Mouse (Mus musculus): ENCODE results near the gene Nle1.

Nle1 gene

GRCm38 (mm10) chr11:82869506-82870172 lies 38.6 kb downstream of the Nle1 start:
- no peak for DNase-seq (ENCODE audit: low spot score)

- no peak for DNase-seq (ENCODE audit: low spot score)
Observed at GRCm38 (mm10) chr11:82867956-82868355, 40.3 kb downstream of the Nle1 start.

DNA sequence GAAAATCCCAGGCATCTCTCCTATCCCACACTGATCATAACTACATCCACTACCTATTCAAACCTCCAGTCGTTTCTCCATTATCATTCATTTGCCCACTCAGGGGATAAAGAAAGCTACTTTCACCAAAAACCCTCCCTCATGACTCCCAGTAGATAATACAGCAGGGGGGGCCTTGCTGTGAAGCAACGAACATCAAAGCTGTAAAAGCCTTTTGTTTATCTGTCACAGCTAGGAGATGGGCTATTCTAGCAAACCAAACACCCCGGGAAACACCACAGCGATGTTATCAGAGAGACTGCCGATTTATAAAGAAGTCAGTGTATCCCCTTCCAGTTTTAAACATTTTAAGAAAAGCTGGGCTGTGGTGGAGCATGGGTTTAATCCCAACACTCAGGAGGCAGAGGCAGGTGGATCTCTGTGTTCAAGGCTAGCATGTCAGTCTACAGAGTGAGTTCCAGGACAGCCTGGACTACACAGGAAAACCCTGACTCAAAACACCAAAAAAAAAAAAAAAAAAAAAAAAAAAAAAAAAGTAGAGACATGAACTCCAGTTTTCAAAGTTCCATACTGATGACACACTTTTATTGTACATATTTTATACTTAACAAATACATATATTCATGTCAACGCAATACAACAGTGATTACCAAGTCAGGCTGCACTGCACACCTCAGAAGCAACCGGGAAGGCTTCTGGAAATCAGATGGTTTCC lies 41.2 kb downstream of the Nle1 start:
- DNase-seq (ENCODE audit: low spot score) = no peak

DNA sequence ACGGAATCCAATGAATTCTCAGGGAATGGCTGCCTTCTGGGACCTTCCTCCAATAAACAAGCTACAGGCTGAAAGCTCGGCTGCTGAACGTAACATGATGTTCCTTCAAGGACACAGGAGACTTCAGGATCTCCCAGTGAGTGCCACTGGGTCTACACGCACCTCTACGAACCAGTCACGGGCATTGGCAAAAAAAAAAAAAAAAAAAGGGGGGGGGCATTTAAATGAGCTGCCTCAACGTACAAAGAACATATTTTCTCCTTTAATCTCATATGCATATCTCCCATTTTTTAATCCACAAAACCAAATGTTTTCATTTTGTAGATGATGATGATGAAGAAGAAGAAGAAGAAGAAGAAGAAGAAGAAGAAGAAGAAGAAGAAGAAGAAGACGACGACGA lies 42.3 kb downstream of the Nle1 start:
- no peak for DNase-seq (ENCODE audit: low spot score)

- DNase-seq (ENCODE audit: low spot score) = no peak
Observed at GRCm38 (mm10) chr11:82863488-82863931, 44.7 kb downstream of the Nle1 start.

DNA sequence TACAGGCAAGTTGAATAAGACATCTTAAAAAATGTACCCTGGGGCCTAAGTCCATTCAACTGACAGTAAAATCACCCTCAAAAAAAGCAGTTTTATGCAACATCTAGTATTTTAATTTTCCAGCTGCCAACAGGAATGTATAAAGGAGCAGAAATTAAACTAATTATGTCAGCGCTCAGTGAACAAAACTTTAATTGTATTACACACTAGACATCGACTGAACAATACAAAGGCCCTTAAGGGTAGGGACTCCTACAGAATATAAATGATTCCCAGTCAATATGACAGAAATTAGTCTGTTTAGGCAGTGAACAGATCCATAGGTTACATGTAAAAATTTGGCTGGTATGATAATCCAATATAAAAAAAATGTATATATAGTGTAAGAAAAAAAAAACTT lies 45.2 kb downstream of the Nle1 start:
- no peak for DNase-seq (ENCODE audit: low spot score)

- no peak for DNase-seq (ENCODE audit: low spot score)
Observed at GRCm38 (mm10) chr11:82862638-82863037, 45.6 kb downstream of the Nle1 start.

- no peak for DNase-seq (ENCODE audit: low spot score)
Observed at GRCm38 (mm10) chr11:82861558-82861957, 46.7 kb downstream of the Nle1 start.

GRCm38 (mm10) chr11:82860759-82861158 lies 47.5 kb downstream of the Nle1 start:
- DNase-seq (ENCODE audit: low spot score) = no peak

- no peak for DNase-seq (ENCODE audit: low spot score)
Observed at GRCm38 (mm10) chr11:82857307-82857848, 50.8 kb downstream of the Nle1 start.

- no peak for DNase-seq (ENCODE audit: low spot score)
Observed at GRCm38 (mm10) chr11:82856032-82856431, 52.2 kb downstream of the Nle1 start.

GRCm38 (mm10) chr11:82855327-82855973 lies 52.8 kb downstream of the Nle1 start:
- peak; percentile 15 for DNase-seq (ENCODE audit: low spot score)

GRCm38 (mm10) chr11:82854111-82854510 lies 54.1 kb downstream of the Nle1 start:
- no peak for DNase-seq (ENCODE audit: low spot score)

- no peak for DNase-seq (ENCODE audit: low spot score)
Observed at GRCm38 (mm10) chr11:82852958-82853357, 55.3 kb downstream of the Nle1 start.

DNA sequence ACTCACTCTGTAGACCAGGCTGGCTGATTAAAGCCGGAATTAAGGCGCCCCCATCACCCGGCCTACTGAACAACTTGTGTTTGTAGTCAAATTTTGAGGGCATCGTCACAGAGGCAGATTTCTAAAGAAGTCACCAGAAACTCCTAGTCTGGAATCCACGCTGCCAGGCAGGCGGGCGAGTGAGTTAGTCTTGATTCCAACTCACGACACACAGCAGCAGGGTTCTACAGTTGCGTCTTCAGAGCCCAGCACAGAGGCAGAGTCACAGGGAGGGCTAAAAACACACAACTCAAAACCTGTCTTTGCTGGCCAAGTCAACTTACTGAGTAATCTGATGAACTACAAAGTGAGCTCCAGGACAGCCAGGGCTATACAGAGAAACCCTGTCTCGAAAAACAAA lies 55.7 kb downstream of the Nle1 start:
- DNase-seq (ENCODE audit: low spot score) = no peak

DNA sequence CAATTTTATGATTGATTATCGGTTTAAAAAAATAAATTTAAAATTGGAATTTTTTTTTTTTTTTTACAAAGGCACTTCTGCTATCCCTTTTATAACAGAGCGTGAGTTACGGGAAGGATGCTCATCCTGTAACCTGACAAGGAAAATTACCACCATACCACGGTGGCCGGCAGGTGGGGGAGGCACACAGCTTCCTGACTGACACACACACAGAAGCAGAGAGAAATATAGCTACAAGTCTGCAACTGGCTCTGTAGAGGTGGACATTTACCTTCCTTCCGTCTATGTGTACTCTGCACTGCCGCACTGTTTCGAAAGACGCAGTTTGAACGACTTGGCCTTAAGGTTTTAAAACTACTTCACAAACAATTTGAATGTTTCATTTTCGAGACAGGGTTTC lies 56.1 kb downstream of the Nle1 start:
- DNase-seq (ENCODE audit: low spot score) = no peak

Measured in testis, postnatal 14 days (tissue).